Mouse (Mus musculus): Measurements from ENCODE around the gene Kxd1. TPM values are rescaled to one million over a fixed set of nuclear protein-coding genes. Genes with fewer than 3 reads are reported as not detected.
"Not testable (repeated sequence)": the region's sequence is repeated elsewhere in the genome, so short reads cannot be mapped to it uniquely, and the experiment has no call there.

Kxd1 gene
- polyA plus RNA-seq, 1 experiment, result 107 TPM

DNA sequence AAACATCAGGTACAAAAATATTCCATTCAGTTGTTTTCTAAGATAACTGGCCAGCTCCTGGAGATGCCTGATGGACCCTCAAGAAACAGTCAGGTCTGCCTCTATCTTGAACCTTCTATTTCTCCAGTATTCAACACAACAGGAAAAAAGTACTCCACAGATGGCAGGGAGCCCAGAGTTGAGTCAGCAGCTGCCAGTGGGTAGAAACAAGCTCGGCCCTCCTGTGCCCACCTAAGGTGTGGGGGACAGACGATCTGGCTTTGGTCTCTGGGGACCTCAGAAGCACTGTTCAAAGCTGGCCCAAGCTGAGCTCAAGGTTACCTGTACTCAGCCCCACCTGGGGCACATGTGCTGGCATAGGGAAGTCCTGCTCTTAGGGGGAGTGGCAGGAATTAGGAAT, 14.3 kb downstream of the Kxd1 start:
- no peak for DNase-seq (ENCODE audit: low read depth)

- no peak for DNase-seq (ENCODE audit: low read depth)
Measured at GRCm38 (mm10) chr8:70512253-70512903, 15.4 kb downstream of the Kxd1 start.

GRCm38 (mm10) chr8:70511770-70512169, 16.0 kb downstream of the Kxd1 start:
- DNase-seq (ENCODE audit: low read depth), result no peak

- DNase-seq (ENCODE audit: low read depth), result not testable (repeated sequence)
Measured at GRCm38 (mm10) chr8:70511174-70511573, 16.6 kb downstream of the Kxd1 start.

- DNase-seq (ENCODE audit: low read depth), result no peak
Measured at GRCm38 (mm10) chr8:70510228-70510915, 17.4 kb downstream of the Kxd1 start, which contains the start of gene Uba52. Gene Uba52, minus strand, starts transcription at chr8:70510801.

- DNase-seq (ENCODE audit: low read depth), result no peak
Measured at GRCm38 (mm10) chr8:70509281-70509952, 18.3 kb downstream of the Kxd1 start.

DNA sequence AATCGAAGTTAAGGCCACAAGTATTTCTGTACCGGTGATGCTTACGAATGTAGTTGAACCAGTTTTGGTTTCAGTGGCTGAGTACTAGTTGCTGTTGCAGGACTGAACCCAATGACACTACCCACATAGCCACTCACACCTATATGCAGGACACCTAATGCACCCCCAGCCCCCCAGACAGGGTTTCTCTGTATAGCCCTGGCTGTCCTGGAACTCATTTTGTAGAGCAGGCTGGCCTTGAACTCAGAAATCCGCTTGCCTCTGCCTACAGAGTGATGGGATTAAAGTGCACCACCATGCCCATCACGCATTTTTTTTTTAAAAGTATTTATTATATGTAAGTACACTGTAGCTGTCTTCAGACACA, 20.7 kb downstream of the Kxd1 start:
- no peak for DNase-seq (ENCODE audit: low read depth)

DNA sequence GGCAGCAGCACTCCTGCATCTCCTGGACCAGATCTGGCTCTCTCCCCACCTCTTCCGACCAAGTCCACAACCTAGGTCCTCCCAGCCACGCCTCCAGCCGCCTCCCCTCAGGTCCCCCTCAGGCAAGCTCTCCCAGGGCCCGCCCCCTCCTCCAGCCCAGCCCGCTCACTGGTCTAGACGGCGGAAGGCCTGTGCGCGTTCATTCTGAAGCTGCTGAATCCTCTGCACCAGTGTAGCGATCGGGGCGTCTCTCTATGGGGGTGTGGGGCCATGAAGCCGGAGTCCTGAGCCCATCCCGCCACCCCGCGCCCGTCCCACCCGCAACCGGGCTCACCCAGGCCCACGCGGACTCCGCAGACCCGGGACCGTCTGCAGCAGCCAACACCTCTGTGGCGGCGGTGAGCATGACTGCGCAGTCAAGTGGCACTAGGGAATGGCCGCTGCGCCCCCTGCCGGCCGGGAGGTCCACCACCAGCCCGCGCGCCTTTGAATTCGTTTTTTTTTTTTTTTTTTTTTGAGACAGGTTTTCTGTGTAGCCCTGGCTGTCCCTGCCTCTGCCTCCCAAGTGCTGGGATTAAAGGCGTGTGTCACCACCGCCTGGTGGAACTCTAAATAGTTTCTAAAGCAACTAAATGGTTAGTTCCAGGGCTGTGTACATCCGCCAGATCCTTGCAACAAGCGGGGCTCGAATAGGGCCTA, 21.3 kb downstream of the Kxd1 start, which contains the start of gene Rex1bd:
Gene Rex1bd (minus strand): TSS at position 425 of the 699 bp plus-strand sequence.
- no peak for DNase-seq (ENCODE audit: low read depth)

GRCm38 (mm10) chr8:70505698-70506327, 21.9 kb downstream of the Kxd1 start:
- no peak for DNase-seq (ENCODE audit: low read depth)

- no peak for DNase-seq (ENCODE audit: low read depth)
Measured at GRCm38 (mm10) chr8:70504851-70505250, 22.9 kb downstream of the Kxd1 start.

- DNase-seq (ENCODE audit: low read depth), result no peak
Measured at GRCm38 (mm10) chr8:70504291-70504716, 23.5 kb downstream of the Kxd1 start.

- no peak for DNase-seq (ENCODE audit: low read depth)
Measured at GRCm38 (mm10) chr8:70503062-70503750, 24.6 kb downstream of the Kxd1 start.

DNA sequence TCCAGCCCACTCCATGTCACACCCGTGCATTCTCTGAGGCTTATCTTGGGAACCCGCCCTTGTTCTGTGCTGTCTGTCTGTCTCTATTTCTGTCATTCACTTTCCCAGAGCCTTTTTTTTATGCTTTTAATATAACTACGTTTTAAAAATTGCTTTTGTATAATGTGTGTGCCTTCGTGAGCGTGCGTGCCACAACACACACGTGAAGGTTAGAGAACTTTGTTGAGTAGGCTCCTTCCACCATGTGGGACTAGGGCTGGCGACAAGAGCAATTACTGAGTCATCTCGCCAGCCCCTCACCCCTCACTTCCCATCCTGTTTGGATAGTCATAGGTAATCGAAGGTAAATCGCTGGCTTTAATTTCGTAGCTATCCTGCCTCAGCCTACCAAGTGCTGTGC, 25.2 kb downstream of the Kxd1 start:
- DNase-seq (ENCODE audit: low read depth), result no peak

- DNase-seq (ENCODE audit: low read depth), result no peak
Measured at GRCm38 (mm10) chr8:70501820-70502529, 25.8 kb downstream of the Kxd1 start.

DNA sequence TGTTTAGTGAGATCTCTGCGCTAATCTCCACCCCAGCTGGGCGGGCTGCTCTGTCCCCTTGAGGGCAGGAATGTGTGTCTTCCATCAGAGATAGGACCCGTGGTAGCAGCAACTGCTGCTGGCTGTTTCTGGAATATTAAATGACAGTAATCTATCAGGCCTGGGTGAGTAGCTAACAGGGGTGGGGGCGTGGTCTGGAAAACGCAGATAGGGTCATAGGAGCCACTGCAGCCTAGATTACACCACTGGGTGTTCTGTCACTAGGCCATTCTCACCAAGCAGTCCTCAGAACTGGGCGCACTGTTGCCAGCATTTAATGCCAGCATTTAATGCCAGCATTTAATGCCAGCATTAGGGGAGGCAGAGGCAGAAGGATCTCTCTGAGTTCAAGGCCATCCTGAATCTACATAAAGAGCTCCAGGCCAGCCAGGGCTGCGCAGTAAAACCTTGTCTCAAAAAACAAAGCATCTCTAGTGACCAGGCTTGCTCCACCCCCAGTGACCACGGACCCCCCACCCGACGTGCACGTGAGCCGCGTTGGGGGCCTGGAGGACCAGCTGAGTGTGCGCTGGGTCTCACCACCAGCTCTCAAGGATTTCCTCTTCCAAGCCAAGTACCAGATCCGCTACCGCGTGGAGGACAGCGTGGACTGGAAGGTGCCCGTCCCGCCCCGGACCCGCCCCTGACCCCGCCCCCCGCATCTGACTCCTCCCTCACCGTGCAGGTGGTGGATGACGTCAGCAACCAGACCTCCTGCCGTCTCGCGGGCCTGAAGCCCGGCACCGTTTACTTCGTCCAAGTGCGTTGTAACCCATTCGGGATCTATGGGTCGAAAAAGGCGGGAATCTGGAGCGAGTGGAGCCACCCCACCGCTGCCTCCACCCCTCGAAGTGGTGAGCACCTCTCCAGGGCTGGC, 27.1 kb downstream of the Kxd1 start:
- no peak for DNase-seq (ENCODE audit: low read depth)

GRCm38 (mm10) chr8:70495771-70496062, 32.0 kb downstream of the Kxd1 start:
- no peak for DNase-seq (ENCODE audit: low read depth)

DNA sequence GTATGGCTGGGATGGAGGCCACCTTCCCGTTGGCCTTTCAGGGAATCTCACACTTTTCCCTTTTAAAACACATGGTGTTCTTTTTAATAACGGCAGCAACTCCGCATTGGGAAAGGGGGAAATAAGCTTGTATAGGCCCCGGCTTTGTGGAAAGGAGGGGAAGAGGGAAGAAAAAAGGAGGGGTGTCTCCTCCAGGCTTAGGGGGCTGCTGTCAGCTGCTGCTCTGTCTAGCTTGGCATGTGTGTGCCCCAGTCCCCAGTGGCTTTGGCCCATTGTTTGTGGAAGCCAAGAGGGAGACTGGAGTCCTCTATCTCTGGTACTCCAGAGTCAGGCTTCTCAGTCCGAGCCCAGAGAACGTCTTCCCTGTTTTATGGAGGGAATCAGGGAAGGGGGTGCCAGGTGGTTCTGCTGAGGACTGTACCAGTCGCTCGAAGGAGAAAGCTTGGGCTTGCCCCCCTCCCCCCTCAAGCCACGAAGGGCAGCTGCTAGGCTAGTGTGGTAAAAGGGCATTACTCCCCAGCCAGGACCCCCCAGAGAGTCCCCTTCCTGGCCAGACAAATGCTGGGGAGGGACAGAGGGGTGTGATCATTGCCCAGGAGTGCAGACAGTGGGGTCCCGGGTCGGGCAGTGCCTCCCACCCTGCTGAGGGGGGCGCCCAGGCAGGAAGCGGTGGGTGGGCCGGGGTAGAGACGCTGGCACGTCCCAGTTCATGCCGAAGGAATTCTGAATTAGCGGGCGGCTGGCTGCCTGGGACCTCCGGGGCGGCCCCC, 32.6 kb downstream of the Kxd1 start:
- no peak for DNase-seq (ENCODE audit: low read depth)

GRCm38 (mm10) chr8:70494416-70494945, 33.3 kb downstream of the Kxd1 start:
- DNase-seq (ENCODE audit: low read depth), result no peak

Measured in gonadal fat pad, adult 2 months (tissue).